Mouse (Mus musculus): ENCODE measurements around the gene Lhfp.
"Not testable (repeated sequence)": the region's sequence is repeated elsewhere in the genome, so short reads cannot be mapped to it uniquely, and the experiment has no call there.

Lhfp gene

GRCm38 (mm10) chr3:53221531-53222272 lies 180.4 kb downstream of the Lhfp start:
- Histone ChIP-seq H3K36me3 (ENCODE audit: insufficient read depth, low read length) (no peaks in the 10 kb centered on the region), H3K9me3 (ENCODE audit: low read length) (no peaks in the 10 kb centered on the region), H3K27me3 (ENCODE audit: insufficient read depth, low read length) (peaks cover 12% of the 10 kb centered on the region; the same call in 1 of the 2 replicates), H3K4me1 (replicated peaks; ENCODE audit: low read depth, low read length) (no peaks in the 10 kb centered on the region), H3K4me3 (replicated peaks; ENCODE audit: low read length) (no peak overlapping the region)
- TF ChIP-seq NANOG (IDR thresholded peaks at IDR 0.05; ENCODE audit: borderline replicate concordance, low read length), result no peak
- no peak for TF ChIP-seq CTCF (conservative IDR thresholded peaks at IDR 0.05; ENCODE audit: low read length)
- no peak for TF ChIP-seq POU5F1 (IDR thresholded peaks at IDR 0.05; ENCODE audit: borderline replicate concordance, low read length)

- H3K27me3 ChIP-seq (ENCODE audit: insufficient read depth, low read length), result peaks cover 8% of the 10 kb centered on the region; the same call in 1 of the 2 replicates
- H3K9me3 ChIP-seq (ENCODE audit: low read length), result no peaks in the 10 kb centered on the region
- H3K36me3 ChIP-seq (ENCODE audit: insufficient read depth, low read length), result no peaks in the 10 kb centered on the region
- no peaks in the 10 kb centered on the region for H3K4me1 ChIP-seq (replicated peaks; ENCODE audit: low read depth, low read length)
- TF ChIP-seq NANOG (IDR thresholded peaks at IDR 0.05; ENCODE audit: borderline replicate concordance, low read length), result no peak
- TF ChIP-seq CTCF (conservative IDR thresholded peaks at IDR 0.05; ENCODE audit: low read length), result no peak
- no peak for TF ChIP-seq POU5F1 (IDR thresholded peaks at IDR 0.05; ENCODE audit: borderline replicate concordance, low read length)
- H3K4me3 ChIP-seq (replicated peaks; ENCODE audit: low read length), result no peak overlapping the region
Measured at GRCm38 (mm10) chr3:53224141-53224540, 182.8 kb downstream of the Lhfp start.

- TF ChIP-seq NANOG (IDR thresholded peaks at IDR 0.05; ENCODE audit: borderline replicate concordance, low read length) (no peak), POU5F1 (IDR thresholded peaks at IDR 0.05; ENCODE audit: borderline replicate concordance, low read length) (no peak), CTCF (conservative IDR thresholded peaks at IDR 0.05; ENCODE audit: low read length) (no peak)
- Histone ChIP-seq H3K36me3 (ENCODE audit: insufficient read depth, low read length) (no peaks in the 10 kb centered on the region), H3K27me3 (ENCODE audit: insufficient read depth, low read length) (peaks cover 8% of the 10 kb centered on the region; the same call in 1 of the 2 replicates), H3K4me1 (replicated peaks; ENCODE audit: low read depth, low read length) (peaks cover 5% of the 10 kb centered on the region), H3K9me3 (ENCODE audit: low read length) (no peaks in the 10 kb centered on the region), H3K4me3 (replicated peaks; ENCODE audit: low read length) (no peak overlapping the region)
Measured at GRCm38 (mm10) chr3:53225774-53226173, 184.4 kb downstream of the Lhfp start.

GRCm38 (mm10) chr3:53226223-53226622 lies 184.9 kb downstream of the Lhfp start:
- no peak overlapping the region for H3K4me3 ChIP-seq (replicated peaks; ENCODE audit: low read length)
- H3K27me3 ChIP-seq (ENCODE audit: insufficient read depth, low read length), result peaks cover 8% of the 10 kb centered on the region; the same call in 1 of the 2 replicates
- H3K36me3 ChIP-seq (ENCODE audit: insufficient read depth, low read length), result no peaks in the 10 kb centered on the region
- no peaks in the 10 kb centered on the region for H3K9me3 ChIP-seq (ENCODE audit: low read length)
- H3K4me1 ChIP-seq (replicated peaks; ENCODE audit: low read depth, low read length), result peaks cover 10% of the 10 kb centered on the region
- TF ChIP-seq POU5F1 (IDR thresholded peaks at IDR 0.05; ENCODE audit: borderline replicate concordance, low read length) (no peak), NANOG (IDR thresholded peaks at IDR 0.05; ENCODE audit: borderline replicate concordance, low read length) (no peak), CTCF (conservative IDR thresholded peaks at IDR 0.05; ENCODE audit: low read length) (no peak)

- Histone ChIP-seq H3K9me3 (ENCODE audit: low read length) (0 out of 2 replicates have a peak, but pooled peaks cover 3% of the 10 kb centered on the region), H3K36me3 (ENCODE audit: insufficient read depth, low read length) (no peaks in the 10 kb centered on the region), H3K4me1 (replicated peaks; ENCODE audit: low read depth, low read length) (peaks cover 14% of the 10 kb centered on the region), H3K4me3 (replicated peaks; ENCODE audit: low read length) (no peak overlapping the region), H3K27me3 (ENCODE audit: insufficient read depth, low read length) (peaks cover 8% of the 10 kb centered on the region; the same call in 1 of the 2 replicates)
- TF ChIP-seq CTCF (conservative IDR thresholded peaks at IDR 0.05; ENCODE audit: low read length), result no peak
- no peak for TF ChIP-seq NANOG (IDR thresholded peaks at IDR 0.05; ENCODE audit: borderline replicate concordance, low read length)
- no peak for TF ChIP-seq POU5F1 (IDR thresholded peaks at IDR 0.05; ENCODE audit: borderline replicate concordance, low read length)
Measured at GRCm38 (mm10) chr3:53227866-53228265, 186.5 kb downstream of the Lhfp start.

GRCm38 (mm10) chr3:53230562-53230961 lies 189.2 kb downstream of the Lhfp start:
- 0 out of 2 replicates have a peak, but pooled peaks cover 3% of the 10 kb centered on the region for H3K9me3 ChIP-seq (ENCODE audit: low read length)
- H3K4me1 ChIP-seq (replicated peaks; ENCODE audit: low read depth, low read length), result peaks cover 14% of the 10 kb centered on the region
- H3K27me3 ChIP-seq (ENCODE audit: insufficient read depth, low read length), result no peaks in the 10 kb centered on the region
- no peak overlapping the region for H3K4me3 ChIP-seq (replicated peaks; ENCODE audit: low read length)
- no peaks in the 10 kb centered on the region for H3K36me3 ChIP-seq (ENCODE audit: insufficient read depth, low read length)
- TF ChIP-seq POU5F1 (IDR thresholded peaks at IDR 0.05; ENCODE audit: borderline replicate concordance, low read length) (no peak), CTCF (conservative IDR thresholded peaks at IDR 0.05; ENCODE audit: low read length) (no peak), NANOG (IDR thresholded peaks at IDR 0.05; ENCODE audit: borderline replicate concordance, low read length) (no peak)

- TF ChIP-seq CTCF (conservative IDR thresholded peaks at IDR 0.05; ENCODE audit: low read length), result no peak
- TF ChIP-seq NANOG (IDR thresholded peaks at IDR 0.05; ENCODE audit: borderline replicate concordance, low read length), result no peak
- no peak for TF ChIP-seq POU5F1 (IDR thresholded peaks at IDR 0.05; ENCODE audit: borderline replicate concordance, low read length)
Measured at GRCm38 (mm10) chr3:53231112-53231511, 189.8 kb downstream of the Lhfp start.

GRCm38 (mm10) chr3:53232411-53232810 lies 191.1 kb downstream of the Lhfp start:
- H3K9me3 ChIP-seq (ENCODE audit: low read length); H3K36me3 ChIP-seq (ENCODE audit: insufficient read depth, low read length); H3K27me3 ChIP-seq (ENCODE audit: insufficient read depth, low read length); H3K4me3 ChIP-seq (replicated peaks; ENCODE audit: low read length): not testable (repeated sequence)
- H3K4me1 ChIP-seq (replicated peaks; ENCODE audit: low read depth, low read length), result peaks cover 14% of the 10 kb centered on the region

More at GRCm38 (mm10) chr3:53231112-53231511, 189.8 kb downstream of the Lhfp start:
- no peaks in the 10 kb centered on the region for H3K27me3 ChIP-seq (ENCODE audit: insufficient read depth, low read length)
- H3K36me3 ChIP-seq (ENCODE audit: insufficient read depth, low read length), result no peaks in the 10 kb centered on the region
- 0 out of 2 replicates have a peak, but pooled peaks cover 3% of the 10 kb centered on the region for H3K9me3 ChIP-seq (ENCODE audit: low read length)
- H3K4me1 ChIP-seq (replicated peaks; ENCODE audit: low read depth, low read length), result peaks cover 14% of the 10 kb centered on the region
- H3K4me3 ChIP-seq (replicated peaks; ENCODE audit: low read length), result no peak overlapping the region

All from E14TG2a.4 (cell line).